Mouse (Mus musculus): ENCODE measurements around the gene Nlrc5. TPM values are rescaled to one million over a fixed set of nuclear protein-coding genes. Genes with fewer than 3 reads are reported as not detected.

The Nlrc5 gene
- polyA plus RNA-seq, 1 experiment from 2014 or later, result 0.47 TPM

DNA sequence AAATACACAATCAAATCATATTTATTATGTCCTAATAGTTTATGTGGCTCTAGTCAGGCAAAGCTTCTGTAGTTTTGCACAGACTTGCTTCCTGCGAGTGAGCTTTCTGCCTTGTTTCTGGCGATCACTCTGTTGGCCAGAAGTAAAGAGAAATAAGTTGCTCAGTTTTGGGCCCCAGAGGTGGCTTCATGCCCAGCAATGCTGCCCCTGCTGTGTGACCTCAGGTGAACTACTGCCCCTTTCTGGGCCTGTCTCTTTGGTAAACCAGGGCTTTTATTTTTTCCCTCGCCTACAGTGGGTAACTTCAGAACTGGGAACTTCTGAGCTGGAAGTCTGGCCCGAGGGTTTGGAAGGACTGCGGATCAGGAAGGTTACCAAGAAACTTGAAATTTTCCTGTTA, 114.9 kb downstream of the Nlrc5 start:
- Histone ChIP-seq H3K27me3 (ENCODE audit: control insufficient read depth, insufficient read depth, low read depth, low read length) (no peaks in the 10 kb centered on the region), H3K36me3 (ENCODE audit: control insufficient read depth, insufficient read depth) (no peaks in the 10 kb centered on the region), H3K4me1 (ENCODE audit: control insufficient read depth, low read depth, low read length) (no peaks in the 10 kb centered on the region), H3K27ac (ENCODE audit: low read length) (no peak overlapping the region), H3K4me2 (ENCODE audit: low read depth, low read length) (no peak overlapping the region), H3K4me3 (ENCODE audit: low read depth, low read length) (no peak overlapping the region), H3K9me3 (replicated peaks; ENCODE audit: control insufficient read depth, low read length) (no peaks in the 10 kb centered on the region), H3K9ac (ENCODE audit: low read depth, low read length) (no peak overlapping the region)
- 62% methylated on average over 5 of the region's 5 CpGs for WGBS (ENCODE audit: insufficient replicate concordance)
- ATAC-seq (ENCODE audit: low read depth), result no peak

DNA sequence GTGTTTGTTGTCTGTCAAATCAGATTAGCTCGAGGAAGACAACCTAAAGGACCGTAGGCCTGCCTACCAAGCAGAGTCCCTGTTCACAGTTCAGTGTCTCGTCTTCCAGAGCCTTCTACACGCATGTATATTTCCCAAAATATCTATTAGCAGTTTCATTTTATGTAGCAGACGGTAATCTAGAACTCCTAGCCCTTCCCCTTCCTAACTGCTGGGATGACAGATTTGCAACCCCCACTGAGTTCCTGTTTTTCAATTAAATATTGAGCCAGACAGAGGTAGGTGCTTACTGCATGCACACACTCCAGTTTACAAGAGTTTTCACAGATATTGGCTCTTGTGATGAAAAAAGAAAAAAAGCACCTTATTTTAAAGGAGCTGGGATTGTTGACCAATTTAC, 115.3 kb downstream of the Nlrc5 start:
- Histone ChIP-seq H3K9me3 (replicated peaks; ENCODE audit: control insufficient read depth, low read length) (no peaks in the 10 kb centered on the region), H3K27ac (ENCODE audit: low read length) (no peak overlapping the region)

DNA sequence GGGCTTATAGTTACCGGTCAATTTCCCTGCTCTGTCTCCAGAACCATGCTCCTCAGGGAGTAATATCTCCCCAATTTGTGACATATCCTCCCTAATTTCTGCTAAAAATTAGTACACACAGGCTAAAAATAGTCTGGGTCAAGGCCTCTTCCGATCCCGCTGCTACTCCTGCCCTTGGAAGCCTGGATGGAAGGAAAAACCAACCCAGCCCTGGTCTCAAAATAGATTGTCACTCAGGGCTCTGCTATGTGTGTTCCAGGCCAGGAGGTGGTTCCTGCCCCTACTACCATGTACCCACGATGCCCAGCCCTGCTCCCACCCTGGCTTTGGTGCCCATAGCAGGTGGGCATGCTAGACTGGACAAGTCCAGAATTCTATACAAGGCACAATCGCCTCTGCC, 115.8 kb downstream of the Nlrc5 start:
- no peak overlapping the region for H3K9ac ChIP-seq (ENCODE audit: low read depth, low read length)
- H3K4me1 ChIP-seq (ENCODE audit: control insufficient read depth, low read depth, low read length), result no peaks in the 10 kb centered on the region
- H3K36me3 ChIP-seq (ENCODE audit: control insufficient read depth, insufficient read depth), result no peaks in the 10 kb centered on the region
- no peak overlapping the region for H3K4me2 ChIP-seq (ENCODE audit: low read depth, low read length)
- 59% methylated on average over 5 of the region's 5 CpGs for WGBS (ENCODE audit: insufficient replicate concordance)
- no peaks in the 10 kb centered on the region for H3K27me3 ChIP-seq (ENCODE audit: control insufficient read depth, insufficient read depth, low read depth, low read length)
- H3K9me3 ChIP-seq (replicated peaks; ENCODE audit: control insufficient read depth, low read length), result no peaks in the 10 kb centered on the region
- H3K4me3 ChIP-seq (ENCODE audit: low read depth, low read length), result no peak overlapping the region
- no peak overlapping the region; the same call in 1 of the 2 replicates for H3K27ac ChIP-seq (ENCODE audit: low read length)
- ATAC-seq (ENCODE audit: low read depth), result no peak

More for the DNA sequence above, 115.3 kb downstream of the Nlrc5 start:
- WGBS (ENCODE audit: insufficient replicate concordance), result 15% methylated on average over 5 of the region's 5 CpGs
- Histone ChIP-seq H3K9ac (ENCODE audit: low read depth, low read length) (no peak overlapping the region), H3K4me2 (ENCODE audit: low read depth, low read length) (no peak overlapping the region), H3K36me3 (ENCODE audit: control insufficient read depth, insufficient read depth) (no peaks in the 10 kb centered on the region), H3K4me3 (ENCODE audit: low read depth, low read length) (no peak overlapping the region), H3K27me3 (ENCODE audit: control insufficient read depth, insufficient read depth, low read depth, low read length) (no peaks in the 10 kb centered on the region), H3K4me1 (ENCODE audit: control insufficient read depth, low read depth, low read length) (no peaks in the 10 kb centered on the region)
- no peak for ATAC-seq (ENCODE audit: low read depth)

DNA sequence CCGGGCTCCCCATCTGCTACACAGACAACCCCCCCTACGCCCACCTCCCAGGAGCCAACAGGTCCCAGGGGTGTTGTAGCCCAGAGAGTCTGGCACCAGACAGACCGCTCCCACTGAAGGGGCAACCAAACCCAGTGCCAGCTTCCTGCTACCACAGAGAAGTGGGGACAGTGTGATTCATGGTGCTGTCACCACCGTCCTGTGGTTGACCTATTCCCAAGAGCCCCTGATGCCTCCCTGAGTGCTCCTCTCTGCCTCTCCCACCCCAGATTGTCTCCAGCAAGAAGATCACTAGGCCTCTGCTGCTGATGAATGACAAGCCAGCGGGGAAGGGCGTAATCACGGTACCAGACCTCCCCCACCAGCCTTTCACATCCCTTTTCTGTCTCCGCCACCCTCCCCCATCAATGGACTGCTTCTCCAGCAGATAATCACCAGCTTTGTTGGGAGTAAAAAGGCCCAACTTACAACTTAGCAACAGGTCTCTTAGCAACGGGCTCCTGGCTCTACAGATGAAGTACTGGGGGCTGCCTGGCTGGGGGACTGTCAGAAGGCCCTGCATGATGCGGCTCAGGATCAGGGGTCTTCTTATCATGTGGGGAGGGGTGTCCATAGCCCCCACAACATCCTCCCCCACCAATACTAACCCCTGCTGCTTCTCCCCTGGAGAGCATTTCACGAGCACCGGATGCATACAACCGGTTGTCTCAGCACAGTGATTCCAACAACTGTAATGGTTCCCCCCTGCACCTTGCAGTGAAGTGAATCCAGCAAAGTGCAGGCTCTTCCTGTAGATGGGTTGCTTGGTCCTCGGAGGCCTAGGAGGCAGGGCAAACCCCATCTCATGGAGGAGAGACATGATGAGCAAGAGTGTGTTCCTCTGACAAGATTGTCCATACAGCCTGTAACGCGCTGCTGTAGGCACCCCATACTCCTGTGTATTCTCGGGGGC, 117.6 kb downstream of the Nlrc5 start:
- no peak overlapping the region for H3K9ac ChIP-seq (ENCODE audit: low read depth, low read length)
- H3K36me3 ChIP-seq (ENCODE audit: control insufficient read depth, insufficient read depth), result no peaks in the 10 kb centered on the region
- H3K4me1 ChIP-seq (ENCODE audit: control insufficient read depth, low read depth, low read length), result no peaks in the 10 kb centered on the region
- no peak overlapping the region for H3K4me2 ChIP-seq (ENCODE audit: low read depth, low read length)
- no peak for ATAC-seq (ENCODE audit: low read depth)
- H3K27ac ChIP-seq (ENCODE audit: low read length), result no peak overlapping the region
- 57% methylated on average over 17 of the region's 17 CpGs for whole genome bisulfite sequencing (ENCODE audit: insufficient replicate concordance)
- H3K27me3 ChIP-seq (ENCODE audit: control insufficient read depth, insufficient read depth, low read depth, low read length), result no peaks in the 10 kb centered on the region
- H3K4me3 ChIP-seq (ENCODE audit: low read depth, low read length), result no peak overlapping the region
- no peaks in the 10 kb centered on the region for H3K9me3 ChIP-seq (replicated peaks; ENCODE audit: control insufficient read depth, low read length)

DNA sequence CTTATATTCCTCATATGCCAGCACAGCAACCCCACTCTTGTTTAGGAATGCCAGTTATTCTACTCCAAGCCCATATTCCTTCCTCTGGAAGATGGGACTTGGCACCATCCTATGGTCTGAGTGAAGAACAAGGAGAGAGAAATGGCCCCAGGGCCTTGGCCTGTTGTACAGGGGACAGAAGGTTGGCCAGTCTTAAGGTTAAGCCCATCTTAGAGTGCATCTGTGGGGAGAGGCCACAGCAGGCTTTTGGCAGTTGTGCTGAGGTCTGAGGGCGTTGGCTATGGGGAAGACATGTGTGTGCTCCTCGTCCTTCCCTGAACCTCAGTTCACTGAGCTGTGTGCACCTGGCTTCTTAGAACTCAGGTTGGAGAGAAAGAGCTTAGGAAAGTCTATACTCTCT, 118.5 kb downstream of the Nlrc5 start:
- H3K27me3 ChIP-seq (ENCODE audit: control insufficient read depth, insufficient read depth, low read depth, low read length), result no peaks in the 10 kb centered on the region
- H3K36me3 ChIP-seq (ENCODE audit: control insufficient read depth, insufficient read depth), result no peaks in the 10 kb centered on the region
- no peak overlapping the region for H3K9ac ChIP-seq (ENCODE audit: low read depth, low read length)
- no peaks in the 10 kb centered on the region for H3K4me1 ChIP-seq (ENCODE audit: control insufficient read depth, low read depth, low read length)
- 55% methylated on average over 2 of the region's 2 CpGs for WGBS (ENCODE audit: insufficient replicate concordance)
- H3K27ac ChIP-seq (ENCODE audit: low read length), result no peak overlapping the region
- no peak for ATAC-seq (ENCODE audit: low read depth)
- no peak overlapping the region for H3K4me2 ChIP-seq (ENCODE audit: low read depth, low read length)
- H3K9me3 ChIP-seq (replicated peaks; ENCODE audit: control insufficient read depth, low read length), result no peaks in the 10 kb centered on the region
- no peak overlapping the region for H3K4me3 ChIP-seq (ENCODE audit: low read depth, low read length)

DNA sequence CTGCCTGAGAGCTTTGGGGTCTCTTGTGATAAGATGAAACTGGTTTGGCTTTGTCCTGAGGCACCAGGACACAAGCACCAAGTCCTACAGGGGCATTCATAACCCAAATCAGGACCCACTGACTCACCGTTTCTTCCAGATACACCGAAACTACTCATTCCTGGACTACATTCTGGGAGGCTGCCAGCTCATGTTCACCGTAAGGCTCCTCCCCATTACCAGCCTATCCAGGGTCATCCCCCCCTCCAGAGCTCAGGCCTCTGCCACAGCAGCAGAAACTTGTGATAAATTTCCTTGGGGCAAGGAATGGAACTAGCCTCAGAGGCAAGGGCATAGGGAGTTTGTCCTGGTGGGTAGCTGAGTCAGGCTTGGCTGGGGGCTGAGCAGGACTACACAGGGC, 123.1 kb downstream of the Nlrc5 start:
- Histone ChIP-seq H3K9me3 (replicated peaks; ENCODE audit: control insufficient read depth, low read length) (no peaks in the 10 kb centered on the region), H3K4me2 (ENCODE audit: low read depth, low read length) (no peak overlapping the region), H3K27ac (ENCODE audit: low read length) (no peak overlapping the region), H3K4me1 (ENCODE audit: control insufficient read depth, low read depth, low read length) (no peaks in the 10 kb centered on the region), H3K27me3 (ENCODE audit: control insufficient read depth, insufficient read depth, low read depth, low read length) (no peaks in the 10 kb centered on the region), H3K36me3 (ENCODE audit: control insufficient read depth, insufficient read depth) (no peaks in the 10 kb centered on the region), H3K9ac (ENCODE audit: low read depth, low read length) (no peak overlapping the region), H3K4me3 (ENCODE audit: low read depth, low read length) (no peak overlapping the region)
- no peak for ATAC-seq (ENCODE audit: low read depth)
- WGBS (ENCODE audit: insufficient replicate concordance), result 80% methylated on average over 3 of the region's 3 CpGs

DNA sequence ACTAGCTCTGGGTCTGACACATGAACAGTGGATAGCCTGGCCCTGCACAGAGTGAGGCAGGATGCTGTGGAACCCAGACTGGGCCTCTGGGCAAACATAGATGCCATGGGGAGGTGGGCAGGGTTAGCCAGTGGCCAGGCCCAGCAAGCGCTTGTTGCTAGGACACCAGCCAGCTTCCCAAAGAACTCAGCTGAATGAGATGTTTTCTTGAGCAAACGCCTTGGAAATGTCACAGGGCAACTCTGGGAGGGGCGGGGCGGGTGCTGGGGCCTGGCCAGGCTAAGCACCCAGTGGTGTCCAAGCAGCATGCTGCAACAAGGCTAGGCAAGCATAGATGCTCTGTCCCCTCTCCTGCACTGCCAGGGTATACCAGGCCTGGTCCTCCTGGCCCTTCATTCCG, 127.1 kb downstream of the Nlrc5 start:
- Histone ChIP-seq H3K27me3 (ENCODE audit: control insufficient read depth, insufficient read depth, low read depth, low read length) (no peaks in the 10 kb centered on the region), H3K9ac (ENCODE audit: low read depth, low read length) (no peak overlapping the region), H3K36me3 (ENCODE audit: control insufficient read depth, insufficient read depth) (no peaks in the 10 kb centered on the region), H3K9me3 (replicated peaks; ENCODE audit: control insufficient read depth, low read length) (no peaks in the 10 kb centered on the region), H3K4me2 (ENCODE audit: low read depth, low read length) (no peak overlapping the region), H3K4me3 (ENCODE audit: low read depth, low read length) (no peak overlapping the region), H3K4me1 (ENCODE audit: control insufficient read depth, low read depth, low read length) (no peaks in the 10 kb centered on the region), H3K27ac (ENCODE audit: low read length) (no peak overlapping the region)
- ATAC-seq (ENCODE audit: low read depth), result no peak
- 60% methylated on average over 5 of the region's 5 CpGs for WGBS (ENCODE audit: insufficient replicate concordance)

DNA sequence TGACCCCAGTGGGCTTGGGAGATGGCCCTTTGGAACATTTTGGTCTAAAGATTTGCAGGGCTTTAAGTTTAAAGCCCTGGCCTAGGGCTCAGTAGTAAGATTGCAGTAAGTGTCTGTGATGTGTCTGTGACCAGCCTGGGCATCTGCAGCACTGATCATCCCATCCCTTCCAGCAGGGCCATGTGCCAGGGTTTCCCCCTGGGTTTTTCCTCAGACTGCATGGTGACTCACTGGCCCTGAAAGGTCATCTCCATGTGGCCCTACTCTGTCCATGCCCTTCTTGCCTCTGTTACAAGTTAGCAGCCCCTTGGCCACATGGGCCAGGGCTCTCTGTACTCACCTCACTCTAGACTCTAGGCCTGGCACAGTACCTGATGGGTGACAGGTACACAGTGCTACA, 130.3 kb downstream of the Nlrc5 start:
- no peaks in the 10 kb centered on the region for H3K36me3 ChIP-seq (ENCODE audit: control insufficient read depth, insufficient read depth)
- H3K4me2 ChIP-seq (ENCODE audit: low read depth, low read length), result no peak overlapping the region
- H3K27ac ChIP-seq (ENCODE audit: low read length), result no peak overlapping the region

DNA sequence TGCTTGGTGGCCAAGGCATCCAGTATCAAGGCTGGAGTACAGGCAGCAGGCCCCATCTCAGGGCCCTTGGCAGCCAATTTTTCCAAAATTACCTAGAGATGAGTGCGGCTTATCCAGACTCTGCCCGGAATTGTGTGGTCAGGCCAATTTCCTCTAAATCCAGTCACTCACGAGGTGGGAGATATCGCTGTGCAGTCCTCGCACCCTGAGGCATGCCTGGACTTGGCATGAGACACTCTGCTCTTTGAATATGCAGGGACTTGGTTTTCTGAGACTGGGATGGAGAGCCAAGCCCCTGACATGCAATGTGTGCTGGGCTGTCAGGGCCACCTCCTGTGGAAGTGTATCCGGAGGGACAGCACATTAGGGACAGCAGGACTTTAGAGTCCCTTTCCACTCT, 131.9 kb downstream of the Nlrc5 start:
- H3K4me2 ChIP-seq (ENCODE audit: low read depth, low read length), result no peak overlapping the region
- no peaks in the 10 kb centered on the region for H3K27me3 ChIP-seq (ENCODE audit: control insufficient read depth, insufficient read depth, low read depth, low read length)
- 62% methylated on average over 6 of the region's 6 CpGs for WGBS (ENCODE audit: insufficient replicate concordance)
- no peak for ATAC-seq (ENCODE audit: low read depth)
- H3K9ac ChIP-seq (ENCODE audit: low read depth, low read length), result no peak overlapping the region
- H3K27ac ChIP-seq (ENCODE audit: low read length), result no peak overlapping the region
- no peaks in the 10 kb centered on the region for H3K4me1 ChIP-seq (ENCODE audit: control insufficient read depth, low read depth, low read length)
- no peak overlapping the region for H3K4me3 ChIP-seq (ENCODE audit: low read depth, low read length)
- no peaks in the 10 kb centered on the region for H3K36me3 ChIP-seq (ENCODE audit: control insufficient read depth, insufficient read depth)
- no peaks in the 10 kb centered on the region for H3K9me3 ChIP-seq (replicated peaks; ENCODE audit: control insufficient read depth, low read length)

More for the DNA sequence above, 130.3 kb downstream of the Nlrc5 start:
- Histone ChIP-seq H3K4me1 (ENCODE audit: control insufficient read depth, low read depth, low read length) (no peaks in the 10 kb centered on the region), H3K9ac (ENCODE audit: low read depth, low read length) (no peak overlapping the region), H3K4me3 (ENCODE audit: low read depth, low read length) (no peak overlapping the region), H3K27me3 (ENCODE audit: control insufficient read depth, insufficient read depth, low read depth, low read length) (no peaks in the 10 kb centered on the region), H3K9me3 (replicated peaks; ENCODE audit: control insufficient read depth, low read length) (no peaks in the 10 kb centered on the region)
- ATAC-seq (ENCODE audit: low read depth), result no peak
